Mouse (Mus musculus) spleen, adult 2 months (tissue): Measurements from ENCODE around the gene Gm12184.

Source experiments
- CTCF ChIP-seq: fragments of 200-500 bp; IDR thresholded peaks from 2 replicates; pipeline ENCODE4 v1.5.1; 2011; ENCODE audit warnings: mild to moderate bottlenecking, inconsistent platforms; ENCODE audit not compliant: insufficient read depth, insufficient read length, insufficient replicate concordance; ENCODE audit errors: extremely low read depth
- POLR2A ChIP-seq: fragments of 200-500 bp; IDR thresholded peaks from 2 replicates; pipeline ENCODE4 v1.6.1; 2011; ENCODE audit warnings: low read depth, low read length, inconsistent platforms

- TF ChIP-seq CTCF, result no peak
- TF ChIP-seq POLR2A, result no peak
Measured at GRCm38 (mm10) chr11:48862784-48863319, 36.4 kb upstream of the Gm12184 start.
